In the genomic region with DNA sequence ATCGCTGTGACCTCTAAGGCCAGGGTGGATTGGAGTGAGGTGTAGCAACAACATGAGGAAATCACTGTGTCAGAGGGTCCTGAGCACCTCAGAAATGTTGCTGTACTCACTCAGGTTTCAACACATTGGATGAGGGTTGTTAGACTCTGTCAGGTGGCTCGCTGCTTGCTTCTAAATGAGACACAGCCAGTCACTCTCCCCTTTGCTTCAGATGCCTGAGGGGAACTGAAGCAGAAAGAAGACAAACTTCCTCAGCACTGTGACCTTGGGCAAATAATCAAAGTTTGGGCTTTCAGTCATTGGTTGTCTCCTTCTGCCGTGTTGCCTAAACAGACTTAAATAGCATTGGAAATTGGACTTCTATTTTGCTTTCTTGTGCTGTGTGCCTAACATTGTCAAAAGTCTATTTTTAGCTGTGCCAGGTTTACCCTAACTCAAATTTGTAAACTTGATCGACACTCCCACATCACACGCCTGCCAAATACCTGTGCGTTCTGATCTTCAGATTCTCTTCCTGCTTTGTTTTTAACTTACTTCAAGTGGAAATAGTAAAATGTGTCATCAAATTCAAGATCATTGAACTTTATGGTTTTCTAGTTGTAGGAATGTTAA, we compare ENCODE assay signal across 15 mouse cellular contexts.
DNase-seq lines count a peak whose midpoint lies in the region; ATAC-seq lines count a peak whose summit lies in the region.
"Had no signal": no experiment of that assay in that cellular context is flagged by ENCODE, and none has a peak within 500 bp of the region (broad histone marks: within the 10 kb centered on the region; RNA-seq: fewer than 3 reads in every experiment).

No protein-coding gene starts in this region.

- ATAC-seq in heart, embryonic 13.5 days (ENCODE audit: extremely low read depth, insufficient number of reproducible peaks, low FRiP score, low TSS enrichment) = no peak
- ATAC-seq in heart, embryonic 16.5 days (replicated peaks; ENCODE audit: extremely low read depth, insufficient read depth, low FRiP score) = no peak

- intact Hi-C loops in heart, postnatal 25 days (cut with DNase I) = no loop called here
- intact Hi-C loops in left cerebral cortex, postnatal 4 days (cut with DNase I) = no loop called here

- whole genome bisulfite sequencing in heart, embryonic 13.5 days = 55% methylated on average over 6 of the region's 6 CpGs
- 53% methylated on average over 6 of the region's 6 CpGs for WGBS in heart, embryonic 16.5 days

- peak overlapping the region; percentile 64 for H3K27ac ChIP-seq in heart, embryonic 13.5 days (replicated peaks)
- peak overlapping the region; percentile 76 for H3K27ac ChIP-seq in heart, embryonic 16.5 days (ENCODE audit: low read length)
- H3K27ac ChIP-seq: embryonic facial prominence, embryonic 13.5 days; hindbrain, embryonic 10.5 days; limb, embryonic 13.5 days; lung, embryonic 15.5 days; neural tube, embryonic 15.5 days had no signal

- peaks cover 33% of the 10 kb centered on the region for H3K4me1 ChIP-seq in heart, embryonic 13.5 days
- peaks cover 25% of the 10 kb centered on the region for H3K4me1 ChIP-seq in heart, embryonic 16.5 days (ENCODE audit: control insufficient read depth, insufficient read depth, low read length)
- H3K4me1 ChIP-seq: hindbrain, embryonic 10.5 days; lung, embryonic 15.5 days; megakaryocyte, embryonic 14.5 days; neural tube, embryonic 15.5 days had no signal

- no peak overlapping the region for H3K4me2 ChIP-seq in heart, embryonic 13.5 days
- H3K4me2 ChIP-seq in heart, embryonic 16.5 days (ENCODE audit: low read depth, low read length) = peak overlapping the region; percentile 15; the same call in 1 of the 2 replicates
- H3K4me2 ChIP-seq: embryonic facial prominence, embryonic 13.5 days; limb, embryonic 13.5 days; lung, embryonic 15.5 days; neural tube, embryonic 15.5 days had no signal

- no peak for DNase-seq in heart, postnatal 25 days (ENCODE audit: low spot score)
- DNase-seq in kidney, adult 11 months = peak; percentile 72
- DNase-seq in kidney, postnatal 14 days = peak; percentile 47
- no peak for DNase-seq in cerebellum, adult 9-10 months
- no peak for DNase-seq in spleen, postnatal 4 days (ENCODE audit: low spot score in 2 of 2)
- no peak for DNase-seq in left cerebral cortex, postnatal 4 days
- DNase-seq: right cerebral cortex, adult 18-20 months had no signal

- H3K4me3 ChIP-seq in heart, embryonic 13.5 days = no peak overlapping the region
- H3K4me3 ChIP-seq in heart, embryonic 16.5 days (ENCODE audit: low read length) = no peak overlapping the region
- H3K4me3 ChIP-seq: embryonic facial prominence, embryonic 13.5 days; hindbrain, embryonic 10.5 days; limb, embryonic 13.5 days; lung, embryonic 15.5 days; megakaryocyte, embryonic 14.5 days; neural tube, embryonic 15.5 days had no signal

- H3K27me3 ChIP-seq in heart, embryonic 13.5 days (replicated peaks) = no peaks in the 10 kb centered on the region
- no peaks in the 10 kb centered on the region for H3K27me3 ChIP-seq in heart, embryonic 16.5 days (ENCODE audit: control insufficient read depth, insufficient read depth, low read length)
- H3K27me3 ChIP-seq: embryonic facial prominence, embryonic 13.5 days; limb, embryonic 13.5 days; lung, embryonic 15.5 days; megakaryocyte, embryonic 14.5 days; neural tube, embryonic 15.5 days had no signal

- H3K9me3 ChIP-seq in heart, embryonic 13.5 days = no peaks in the 10 kb centered on the region
- H3K9me3 ChIP-seq in heart, embryonic 16.5 days (replicated peaks; ENCODE audit: control insufficient read depth, low read length) = no peaks in the 10 kb centered on the region
- H3K9me3 ChIP-seq: embryonic facial prominence, embryonic 13.5 days; hindbrain, embryonic 10.5 days; lung, embryonic 15.5 days; neural tube, embryonic 15.5 days had no signal

- no peak overlapping the region for H3K9ac ChIP-seq in heart, embryonic 13.5 days
- peak overlapping the region; percentile 57 for H3K9ac ChIP-seq in heart, embryonic 16.5 days (ENCODE audit: low read length)
- H3K9ac ChIP-seq: embryonic facial prominence, embryonic 13.5 days; limb, embryonic 13.5 days; lung, embryonic 15.5 days; neural tube, embryonic 15.5 days had no signal

- H3K36me3 ChIP-seq in heart, embryonic 13.5 days = no peaks in the 10 kb centered on the region
- peaks cover 5% of the 10 kb centered on the region; the same call in 1 of the 2 replicates for H3K36me3 ChIP-seq in heart, embryonic 16.5 days (ENCODE audit: control insufficient read depth, insufficient read depth)
- H3K36me3 ChIP-seq: embryonic facial prominence, embryonic 13.5 days; hindbrain, embryonic 10.5 days; limb, embryonic 13.5 days; lung, embryonic 15.5 days; neural tube, embryonic 15.5 days had no signal

Comparison
In these comparisons a context has a peak if more than half of its experiments do, and no peak if none do; other contexts are left out.
1. DNase-seq: peak in kidney, adult 11 months (single experiment) and kidney, postnatal 14 days (single experiment); none in heart, postnatal 25 days (single experiment), cerebellum, adult 9-10 months (single experiment), spleen, postnatal 4 days (0 of 2) and left cerebral cortex, postnatal 4 days (single experiment).